ENCODE assay signal across 1 mouse cellular context in genomic region chr13:59656316-59656832, GRCm38 (mm10).
TF ChIP-seq lines count a peak whose summit lies in the region.

No protein-coding gene starts in this region.

TF ChIP-seq in CH12.LX, 34 proteins besides CTCF, POLR2A, EP300 and RAD21 (continued from another document):
- TF ChIP-seq CHD2 (IDR thresholded peaks at IDR 0.05; ENCODE audit: low read length): no peak
- no peak for TF ChIP-seq E2F4 (IDR thresholded peaks at IDR 0.05; ENCODE audit: insufficient replicate concordance, low read depth, low read length)
- no peak for TF ChIP-seq JUN (IDR thresholded peaks at IDR 0.05; ENCODE audit: insufficient read depth, low read depth, low read length)
- TF ChIP-seq ELF1 (IDR thresholded peaks at IDR 0.05; ENCODE audit: low read depth, low read length): peak; percentile 51; the same call in 1 of the 2 replicates
- TF ChIP-seq USF1 (IDR thresholded peaks at IDR 0.05; ENCODE audit: low read depth, low read length): peak; percentile 41
- TF ChIP-seq JUND (conservative IDR thresholded peaks at IDR 0.05; ENCODE audit: low read depth, low read length): no peak
- TF ChIP-seq HCFC1 (IDR thresholded peaks at IDR 0.05; ENCODE audit: low read depth, low read length): peak; percentile 17; the same call in 1 of the 2 replicates
- no peak for TF ChIP-seq ZNF384 (IDR thresholded peaks at IDR 0.05; ENCODE audit: low read depth, low read length)
- peak; percentile 57; the same call in 1 of the 2 replicates for TF ChIP-seq MXI1 (IDR thresholded peaks at IDR 0.05; ENCODE audit: low read depth, low read length)
- peak; percentile 84 for TF ChIP-seq MYC (IDR thresholded peaks at IDR 0.05; ENCODE audit: low read depth, low read length)
- no peak for TF ChIP-seq MEF2A (IDR thresholded peaks at IDR 0.05; ENCODE audit: borderline replicate concordance, low read depth, low read length)
- no peak for TF ChIP-seq ZKSCAN1 (IDR thresholded peaks at IDR 0.05; ENCODE audit: borderline replicate concordance, low read depth, low read length)
- no peak for TF ChIP-seq USF2 (conservative IDR thresholded peaks at IDR 0.05; ENCODE audit: low read depth, low read length)
- no peak for TF ChIP-seq CHD1 (IDR thresholded peaks at IDR 0.05; ENCODE audit: low read depth, low read length)
- TF ChIP-seq ETS1 (conservative IDR thresholded peaks at IDR 0.05; ENCODE audit: low read depth, low read length): peak; percentile 27; the same call in 1 of the 2 replicates
- no peak for TF ChIP-seq GABPA (IDR thresholded peaks at IDR 0.05; ENCODE audit: insufficient replicate concordance, low read depth, low read length)
- no peak for TF ChIP-seq PAX5 (IDR thresholded peaks at IDR 0.05; ENCODE audit: low read length)
- TF ChIP-seq UBTF (IDR thresholded peaks at IDR 0.05; ENCODE audit: low read depth, low read length): no peak
- no peak for TF ChIP-seq SIN3A (IDR thresholded peaks at IDR 0.05; ENCODE audit: low read length)
- no peak for TF ChIP-seq ZMIZ1 (IDR thresholded peaks at IDR 0.05; ENCODE audit: low read depth, low read length)
- TF ChIP-seq KAT2A (IDR thresholded peaks at IDR 0.05; ENCODE audit: insufficient replicate concordance, low read length): no peak
- no peak for TF ChIP-seq RCOR1 (conservative IDR thresholded peaks at IDR 0.05; ENCODE audit: low read depth, low read length)
- no peak for TF ChIP-seq MAFK (IDR thresholded peaks at IDR 0.05; ENCODE audit: insufficient replicate concordance, low read length)
- TF ChIP-seq MAZ (IDR thresholded peaks at IDR 0.05; ENCODE audit: low read depth, low read length): 0 out of 2 replicates have a peak, but pooled peaks have one; percentile 56
- peak; percentile 44; the same call in 1 of the 2 replicates for TF ChIP-seq TCF12 (IDR thresholded peaks at IDR 0.05; ENCODE audit: low read depth, low read length)
